In the genomic region with DNA sequence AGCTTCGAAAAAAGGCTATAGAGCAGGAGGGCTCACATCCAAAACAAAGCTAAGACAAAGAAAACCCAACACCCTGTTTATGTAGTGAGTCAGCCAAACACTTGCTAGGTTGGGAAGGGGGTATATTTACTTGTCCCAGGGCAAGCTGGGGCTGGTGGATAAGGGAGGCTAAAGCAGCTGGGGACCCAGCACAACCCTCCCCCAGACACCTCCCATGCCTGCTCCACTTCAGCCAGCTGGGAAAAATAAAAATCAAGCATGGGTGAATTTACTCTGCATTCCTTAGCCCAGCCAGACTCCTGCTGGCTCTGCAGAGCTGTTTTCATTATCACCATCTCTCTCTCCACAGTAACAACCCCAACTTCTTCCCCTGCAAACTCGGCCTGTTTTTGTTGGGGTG, we compare ENCODE assay signal across 10 mouse cellular contexts. TPM values are rescaled to one million over a fixed set of nuclear protein-coding genes. Genes with fewer than 3 reads are reported as not detected.
DNase-seq lines count a peak whose midpoint lies in the region; ATAC-seq and TF ChIP-seq lines count a peak whose summit lies in the region.
"Had no signal": no experiment of that assay in that cellular context is flagged by ENCODE, and none has a peak within 500 bp of the region (broad histone marks: within the 10 kb centered on the region; RNA-seq: fewer than 3 reads in every experiment).

No protein-coding gene starts in this region.

- peaks cover 6% of the 10 kb centered on the region; the same call in 1 of the 2 replicates for H3K4me1 ChIP-seq in hindbrain, postnatal 0 days (ENCODE audit: insufficient read depth, low read length)
- peaks cover 20% of the 10 kb centered on the region for H3K4me1 ChIP-seq in hindbrain, embryonic 12.5 days
- peaks cover 17% of the 10 kb centered on the region for H3K4me1 ChIP-seq in limb, embryonic 11.5 days (ENCODE audit: control insufficient read depth, insufficient read depth, low read length)

- ATAC-seq in hindbrain, postnatal 0 days = no peak
- no peak for ATAC-seq in hindbrain, embryonic 12.5 days (ENCODE audit: low FRiP score)
- ATAC-seq in limb, embryonic 11.5 days (ENCODE audit: insufficient number of reproducible peaks, low FRiP score, low TSS enrichment, low read depth) = peak; percentile 51; the same call in 1 of the 2 replicates

- no peak overlapping the region for H3K4me3 ChIP-seq in hindbrain, postnatal 0 days (ENCODE audit: low read length)
- no peak overlapping the region for H3K4me3 ChIP-seq in hindbrain, embryonic 12.5 days
- H3K4me3 ChIP-seq in C2C12 (ENCODE audit: insufficient read depth, poor library complexity, severe bottlenecking) = no peak overlapping the region
- H3K4me3 ChIP-seq in limb, embryonic 11.5 days (ENCODE audit: low read depth, low read length) = no peak overlapping the region

- TF ChIP-seq CTCF in hindbrain, postnatal 0 days (IDR thresholded peaks at IDR 0.05; ENCODE audit: low read depth) = no peak
- no peak for TF ChIP-seq CTCF in C2C12 (IDR thresholded peaks at IDR 0.05; ENCODE audit: control insufficient read depth, insufficient read depth, insufficient read length)

- peak; percentile 34 for DNase-seq in embryo, embryonic 10.5 days (ENCODE audit: low spot score)
- no peak for DNase-seq in embryo, embryonic 10 days (ENCODE audit: low spot score)
- DNase-seq in hindbrain, postnatal 0 days (ENCODE audit: low spot score) = no peak
- DNase-seq in limb, embryonic 11.5 days (ENCODE audit: low spot score) = peak; percentile 58
- DNase-seq in layer of hippocampus, postnatal 14 days (ENCODE audit: low spot score in 2 of 2) = no peak
- DNase-seq in gastrocnemius, postnatal 4 days (ENCODE audit: low spot score in 2 of 2) = no peak
- DNase-seq: cerebellum, adult 2 months; kidney, adult 9 months had no signal

- no peak overlapping the region for H3K9ac ChIP-seq in hindbrain, postnatal 0 days (replicated peaks; ENCODE audit: low read length)
- H3K9ac ChIP-seq in hindbrain, embryonic 12.5 days = no peak overlapping the region
- H3K9ac ChIP-seq in limb, embryonic 11.5 days (ENCODE audit: low read length) = no peak overlapping the region

- no peaks in the 10 kb centered on the region for H3K9me3 ChIP-seq in hindbrain, postnatal 0 days (ENCODE audit: low read length)
- H3K9me3 ChIP-seq in hindbrain, embryonic 12.5 days (replicated peaks) = no peaks in the 10 kb centered on the region
- no peaks in the 10 kb centered on the region for H3K9me3 ChIP-seq in limb, embryonic 11.5 days (ENCODE audit: control insufficient read depth, low read length)

- no peak overlapping the region for H3K27ac ChIP-seq in hindbrain, postnatal 0 days
- no peak overlapping the region; the same call in 1 of the 2 replicates for H3K27ac ChIP-seq in hindbrain, embryonic 12.5 days
- peak overlapping the region; percentile 75; the same call in 1 of the 2 replicates for H3K27ac ChIP-seq in limb, embryonic 11.5 days (replicated peaks; ENCODE audit: low read depth, low read length)

- whole genome bisulfite sequencing in hindbrain, postnatal 0 days = 23% methylated on average over 2 of the region's 2 CpGs
- 9% methylated on average over 2 of the region's 2 CpGs for WGBS in hindbrain, embryonic 12.5 days
- 41% methylated on average over 2 of the region's 2 CpGs for WGBS in limb, embryonic 11.5 days

- H3K79me2 ChIP-seq in C2C12 (ENCODE audit: control insufficient read depth, insufficient read depth) = no peaks in the 10 kb centered on the region

- no peaks in the 10 kb centered on the region for H3K79me3 ChIP-seq in C2C12 (ENCODE audit: low read depth)

- H3ac ChIP-seq in C2C12 (ENCODE audit: control insufficient read depth, insufficient read length, low read depth) = no peak overlapping the region

- 0 out of 2 replicates have a peak overlapping the region, but pooled peaks have one; percentile 5 for H3K4me2 ChIP-seq in hindbrain, postnatal 0 days (ENCODE audit: low read depth, low read length)
- H3K4me2 ChIP-seq in hindbrain, embryonic 12.5 days (replicated peaks) = no peak overlapping the region
- H3K4me2 ChIP-seq in limb, embryonic 11.5 days (ENCODE audit: low read depth, severe bottlenecking) = no peak overlapping the region

- no peaks in the 10 kb centered on the region for H3K36me3 ChIP-seq in hindbrain, postnatal 0 days (ENCODE audit: insufficient read depth, low read length)
- H3K36me3 ChIP-seq in hindbrain, embryonic 12.5 days = no peaks in the 10 kb centered on the region
- no peaks in the 10 kb centered on the region for H3K36me3 ChIP-seq in C2C12 (ENCODE audit: control insufficient read depth, insufficient read depth)
- H3K36me3 ChIP-seq in limb, embryonic 11.5 days (ENCODE audit: control insufficient read depth, insufficient read depth, low read length) = no peaks in the 10 kb centered on the region

- H3K27me3 ChIP-seq in hindbrain, postnatal 0 days (ENCODE audit: insufficient read depth, low read length) = no peaks in the 10 kb centered on the region
- H3K27me3 ChIP-seq in hindbrain, embryonic 12.5 days = peaks cover 3% of the 10 kb centered on the region; the same call in 1 of the 2 replicates
- no peaks in the 10 kb centered on the region for H3K27me3 ChIP-seq in C2C12 (ENCODE audit: control insufficient read depth, insufficient read depth, insufficient read length)
- no peaks in the 10 kb centered on the region for H3K27me3 ChIP-seq in limb, embryonic 11.5 days (ENCODE audit: control insufficient read depth, insufficient read depth, low read length)

TF ChIP-seq in C2C12, 6 proteins besides CTCF, POLR2A, EP300 and RAD21:
- TF ChIP-seq CEBPB (IDR thresholded peaks at IDR 0.05; ENCODE audit: low read depth) (no peak), MYOD1 (IDR thresholded peaks at IDR 0.05; ENCODE audit: control insufficient read depth, insufficient read length, low read depth) (no peak), MYOG (IDR thresholded peaks at IDR 0.05; ENCODE audit: control insufficient read depth, extremely low read depth, insufficient read length) (no peak), USF1 (IDR thresholded peaks at IDR 0.05; ENCODE audit: low read depth) (no peak), FOSL1 (IDR thresholded peaks at IDR 0.05; ENCODE audit: insufficient read depth, low read length, poor library complexity, severe bottlenecking) (peak; percentile 33)

RNA-seq across cellular contexts. Expression of a gene that starts 2.2 kb away (rescaled TPM):
- total RNA-seq in hindbrain, postnatal 0 days (2014; rRNA removed) = 7.5 and 8.8 TPM in 2 replicates
- polyA plus RNA-seq in hindbrain, postnatal 0 days (2015; fragmentation: Nextera tagmentation; extraction: Ambion mirVana) = 2.7 and 3.3 TPM in 2 replicates
- polyA plus RNA-seq in hindbrain, embryonic 12.5 days (2016; fragmentation: Nextera tagmentation; extraction: Ambion mirVana) = 4.9 and 5.7 TPM in 2 replicates
- not detected for polyA plus RNA-seq in C2C12 (2012; fragmentation: generic; extraction: Trizol)
- 2.7 and 3.4 TPM in 2 replicates for polyA plus RNA-seq in limb, embryonic 11.5 days (2014; fragmentation: Nextera tagmentation; extraction: Ambion mirVana)
- 1 to 10 TPM; 2.7 to 3.5 TPM for total RNA-seq in layer of hippocampus, postnatal 14 days (2021)
- total RNA-seq in gastrocnemius, postnatal 4 days (2021) = 10 to 100 TPM; 39.3 to 46.4 TPM

RNA-seq across cellular contexts. Expression of a gene that starts 6.4 kb away (rescaled TPM):
- 9.0 and 11.1 TPM in 2 replicates for total RNA-seq in hindbrain, postnatal 0 days (2014; rRNA removed)
- 1.6 and 1.8 TPM in 2 replicates for polyA plus RNA-seq in hindbrain, postnatal 0 days (2015; fragmentation: Nextera tagmentation; extraction: Ambion mirVana)
- 3.1 and 3.8 TPM in 2 replicates for polyA plus RNA-seq in hindbrain, embryonic 12.5 days (2016; fragmentation: Nextera tagmentation; extraction: Ambion mirVana)
- polyA plus RNA-seq in C2C12 (2012; fragmentation: generic; extraction: Trizol) = 0.74 TPM
- 1.3 TPM in 2 replicates for polyA plus RNA-seq in limb, embryonic 11.5 days (2014; fragmentation: Nextera tagmentation; extraction: Ambion mirVana)
- 1 to 10 TPM; 4.2 to 6.0 TPM for total RNA-seq in layer of hippocampus, postnatal 14 days (2021)
- total RNA-seq in gastrocnemius, postnatal 4 days (2021) = 1 to 10 TPM; 1.2 to 3.0 TPM

Comparison
In these comparisons a context has a peak if more than half of its experiments do, and no peak if none do; other contexts are left out.
1. DNase-seq: peak in embryo, embryonic 10.5 days (single experiment) and limb, embryonic 11.5 days (single experiment); none in embryo, embryonic 10 days (single experiment), hindbrain, postnatal 0 days (single experiment), layer of hippocampus, postnatal 14 days (0 of 2) and gastrocnemius, postnatal 4 days (0 of 2).